Mouse (Mus musculus): ENCODE measurements around the gene Gm3696. TPM values are rescaled to one million over a fixed set of nuclear protein-coding genes. Genes with fewer than 3 reads are reported as not detected.
A peak's percentile ranks its signal among the peaks of the same experiment; 100 is the strongest.
"Not testable (repeated sequence)": the region's sequence is repeated elsewhere in the genome, so short reads cannot be mapped to it uniquely, and the experiment has no call there.

The Gm3696 gene
- polyA plus RNA-seq (2015; fragmentation: Nextera tagmentation; extraction: Ambion mirVana): 1.1 and 1.7 TPM in 2 replicates

DNA sequence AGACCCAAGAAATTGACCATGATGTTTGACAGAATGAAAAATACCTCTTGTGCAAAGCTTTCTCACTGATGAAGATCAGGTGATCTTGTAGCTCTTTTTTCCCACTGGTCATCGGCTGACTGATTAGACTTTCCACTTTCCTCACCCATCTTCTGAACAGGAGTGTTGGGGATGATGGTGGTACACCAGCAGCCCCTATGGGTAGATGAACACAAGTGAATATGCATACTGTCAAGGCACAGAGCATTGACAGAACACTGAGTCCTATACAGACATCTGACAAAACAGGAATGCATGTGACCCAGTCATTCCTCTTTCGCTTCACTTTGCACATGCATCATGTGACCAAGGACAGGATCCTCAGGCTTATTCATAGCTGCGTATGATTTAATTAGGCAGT is at the start of gene Gm3696:
Gm3696 (minus strand) TSS at position 101 of the 400 bp plus-strand sequence.
- WGBS: 75% methylated on average over 1 of the region's 3 CpGs
- H3K4me1 ChIP-seq (replicated peaks); ATAC-seq (replicated peaks; ENCODE audit: insufficient number of reproducible peaks, insufficient read depth, low FRiP score, low read depth); H3K9me3 ChIP-seq (replicated peaks); H3K27me3 ChIP-seq; H3K36me3 ChIP-seq; H3K4me2 ChIP-seq; H3K27ac ChIP-seq; H3K4me3 ChIP-seq; H3K9ac ChIP-seq: not testable (repeated sequence)

DNA sequence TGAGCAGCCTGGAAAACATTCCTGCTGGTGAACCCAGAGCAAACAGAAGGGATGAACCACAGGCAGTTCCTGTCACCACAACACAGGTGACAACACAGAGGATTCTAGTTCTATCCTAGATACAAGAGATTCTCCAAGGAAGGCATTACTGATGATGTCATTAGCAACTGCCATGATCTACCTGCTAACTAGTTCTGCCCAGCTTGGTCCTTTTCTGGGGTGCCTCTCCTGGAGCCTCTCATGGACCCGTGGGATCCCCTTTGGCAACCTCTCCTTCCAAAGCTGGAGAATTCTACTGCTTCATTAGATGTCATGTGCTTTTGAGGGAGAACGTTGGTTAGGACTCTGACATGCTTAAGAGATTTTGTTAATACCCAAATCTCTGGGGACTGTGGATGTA is 24.9 kb upstream of the Gm3696 start, which contains the start of gene Gm6676:
Gm6676 (minus strand) TSS at position 101 of the 400 bp plus-strand sequence.
- H3K36me3 ChIP-seq; H3K4me1 ChIP-seq (replicated peaks); H3K4me3 ChIP-seq; ATAC-seq (replicated peaks; ENCODE audit: insufficient number of reproducible peaks, insufficient read depth, low FRiP score, low read depth); H3K27me3 ChIP-seq; H3K9ac ChIP-seq; H3K4me2 ChIP-seq; H3K27ac ChIP-seq; H3K9me3 ChIP-seq (replicated peaks): not testable (repeated sequence)
- no CpG with 5 or more reads among the region's 2 CpGs for WGBS

DNA sequence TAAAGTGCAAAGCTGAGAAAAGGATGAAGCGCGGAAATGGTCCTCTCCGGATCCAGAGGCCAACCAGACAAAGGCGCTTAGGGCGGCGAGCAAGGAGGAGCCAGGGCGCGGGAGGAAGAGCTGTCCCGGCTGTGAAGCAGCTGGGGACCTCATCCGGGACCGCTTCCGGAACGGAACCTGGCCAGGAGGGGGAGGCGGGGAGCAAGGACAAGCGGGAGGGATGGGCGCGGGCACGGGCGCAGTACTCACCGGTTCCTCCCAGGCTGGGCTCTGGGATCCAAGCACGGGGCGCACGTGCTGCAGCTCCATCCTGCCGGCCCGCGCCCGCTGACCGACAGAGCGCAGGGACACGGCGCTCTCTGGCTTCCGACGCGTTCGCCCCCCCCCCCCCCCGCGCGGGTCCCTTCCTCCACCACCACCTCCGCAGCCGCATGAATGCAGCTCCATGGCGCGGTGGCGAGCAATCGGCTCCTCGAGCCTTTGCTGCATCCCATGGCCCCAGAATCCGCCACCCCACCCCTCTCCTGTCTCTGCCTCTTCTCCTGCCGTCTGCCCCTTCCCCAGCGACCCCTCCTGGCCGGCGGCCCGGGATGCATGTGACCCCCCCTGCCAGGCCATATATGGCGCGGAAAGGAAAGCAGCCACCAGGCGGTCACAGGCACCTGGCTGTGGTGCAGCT is 4.8 kb upstream of the Gm3696 start:
- H3K27me3 ChIP-seq; H3K36me3 ChIP-seq; H3K4me1 ChIP-seq (replicated peaks); ATAC-seq (replicated peaks; ENCODE audit: insufficient number of reproducible peaks, insufficient read depth, low FRiP score, low read depth); H3K9me3 ChIP-seq (replicated peaks): not testable (repeated sequence)
- Histone ChIP-seq H3K27ac (peak overlapping the region; percentile 83), H3K4me2 (peak overlapping the region; percentile 71), H3K9ac (peak overlapping the region; percentile 49; the same call in 1 of the 2 replicates), H3K4me3 (peak overlapping the region; percentile 54)
- under 1% methylated on average over 10 of the region's 54 CpGs for WGBS

DNA sequence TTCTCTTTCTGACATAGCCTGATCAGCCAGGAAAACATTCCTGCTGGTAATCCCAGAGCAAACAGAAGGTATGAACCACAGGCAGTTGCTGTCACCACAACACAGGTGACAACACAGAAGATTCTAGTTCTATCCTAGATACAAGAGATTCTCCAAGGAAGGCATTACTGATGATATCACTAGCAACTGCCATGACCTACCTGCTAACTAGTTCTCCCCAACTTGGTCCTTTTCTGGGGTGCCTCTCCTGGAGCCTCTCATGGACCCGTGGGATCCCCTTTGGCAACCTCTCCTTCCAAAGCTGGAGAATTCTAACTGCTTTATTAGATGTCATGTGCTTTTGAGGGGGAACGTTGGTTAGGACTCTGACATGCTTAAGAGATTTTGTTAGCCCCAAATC is 55.6 kb downstream of the Gm3696 start, which contains the start of gene Gm3685:
Gm3685 (minus strand) TSS at position 101 of the 400 bp plus-strand sequence.
- not testable (repeated sequence) for H3K36me3 ChIP-seq; H3K27ac ChIP-seq; H3K4me1 ChIP-seq (replicated peaks); H3K4me3 ChIP-seq; H3K27me3 ChIP-seq; H3K9ac ChIP-seq; H3K4me2 ChIP-seq; H3K9me3 ChIP-seq (replicated peaks); ATAC-seq (replicated peaks; ENCODE audit: insufficient number of reproducible peaks, insufficient read depth, low FRiP score, low read depth)
- no CpG with 5 or more reads among the region's 2 CpGs for WGBS

Other genes with a start within 250 kb of the Gm3696 start
- 0.67 and 0.78 TPM in 2 replicates for gene Gm3667, start 210.7 kb downstream of the Gm3696 start, polyA plus RNA-seq (2015; fragmentation: Nextera tagmentation; extraction: Ambion mirVana)
- gene Gm6356, start 126.8 kb downstream of the Gm3696 start, polyA plus RNA-seq (2015; fragmentation: Nextera tagmentation; extraction: Ambion mirVana): not detected in 2 replicates
- 0.10 and 0.25 TPM in 2 replicates for gene Gm10406, start 73.2 kb downstream of the Gm3696 start, polyA plus RNA-seq (2015; fragmentation: Nextera tagmentation; extraction: Ambion mirVana)
- gene Gm3685, start 55.7 kb downstream of the Gm3696 start, polyA plus RNA-seq (2015; fragmentation: Nextera tagmentation; extraction: Ambion mirVana): not detected in 2 replicates
- not detected in 2 replicates for gene Gm6676, start 24.8 kb upstream of the Gm3696 start, polyA plus RNA-seq (2015; fragmentation: Nextera tagmentation; extraction: Ambion mirVana)
- gene Gm3512, start 73.9 kb upstream of the Gm3696 start, polyA plus RNA-seq (2015; fragmentation: Nextera tagmentation; extraction: Ambion mirVana): 2.7 and 3.3 TPM in 2 replicates
- gene Gm16434, start 93.9 kb upstream of the Gm3696 start, polyA plus RNA-seq (2015; fragmentation: Nextera tagmentation; extraction: Ambion mirVana): not detected in 2 replicates
- gene Gm3727, start 164.1 kb upstream of the Gm3696 start, polyA plus RNA-seq (2015; fragmentation: Nextera tagmentation; extraction: Ambion mirVana): not detected in 2 replicates
- 1.3 TPM in 2 replicates for gene Gm3739, start 214.4 kb upstream of the Gm3696 start, polyA plus RNA-seq (2015; fragmentation: Nextera tagmentation; extraction: Ambion mirVana)
- not detected in 2 replicates for gene Gm5797, start 231.8 kb upstream of the Gm3696 start, polyA plus RNA-seq (2015; fragmentation: Nextera tagmentation; extraction: Ambion mirVana)